Mouse (Mus musculus): ENCODE results near the gene Rasgef1b. TPM values are rescaled to one million over a fixed set of nuclear protein-coding genes. Genes with fewer than 3 reads are reported as not detected.

Gene Rasgef1b
- polyA plus RNA-seq, 1 experiment from 2014 or later: 124 TPM

DNA sequence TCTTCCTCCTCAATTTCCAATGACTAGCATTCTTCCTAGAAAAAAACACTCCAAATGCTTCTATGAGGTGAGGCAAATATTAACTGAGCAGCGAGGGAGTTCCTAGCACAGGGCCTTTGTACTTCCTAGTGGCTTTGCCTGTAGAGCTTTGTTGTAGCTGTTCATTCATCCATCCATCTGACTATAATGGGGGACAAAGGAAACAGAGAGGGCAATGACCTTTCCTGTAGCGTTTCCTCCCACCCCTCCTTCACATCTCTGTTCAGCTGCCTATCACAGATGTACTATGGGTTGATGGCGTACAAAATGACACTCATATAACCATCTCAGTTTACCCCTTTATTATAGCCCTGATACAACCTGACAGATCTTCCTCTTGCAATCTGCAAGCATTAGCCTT, 337.3 kb downstream of the Rasgef1b start:
- Histone ChIP-seq H3K79me2 (ENCODE audit: inconsistent target) (no peaks in the 10 kb centered on the region), H3K27ac (no peak overlapping the region), H3K4me3 (ENCODE audit: inconsistent target) (no peak overlapping the region), H3K36me3 (ENCODE audit: inconsistent target) (no peaks in the 10 kb centered on the region)
- 90% methylated on average over 3 of the region's 3 CpGs for WGBS (ENCODE audit: missing documents)

DNA sequence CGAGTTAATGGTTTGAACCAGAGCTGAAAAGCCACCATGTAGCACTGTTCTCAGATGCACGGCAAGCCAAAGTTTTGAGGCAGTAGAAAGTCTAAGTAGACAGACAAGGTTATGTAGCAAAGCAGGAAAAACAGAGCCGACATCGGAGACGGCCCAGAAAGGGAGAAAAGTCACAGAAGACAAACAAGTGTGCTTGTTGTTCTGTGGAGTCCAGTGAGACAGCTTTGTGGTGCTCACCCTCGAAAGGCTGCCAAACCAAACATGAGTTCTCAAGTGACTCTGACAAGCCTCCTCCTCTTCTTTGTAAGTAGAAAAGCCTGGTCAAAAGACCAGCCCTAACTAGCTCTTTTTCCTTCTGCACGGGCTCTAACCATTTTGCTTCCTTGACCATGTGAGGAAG, 338.1 kb downstream of the Rasgef1b start:
- Histone ChIP-seq H3K36me3 (ENCODE audit: inconsistent target) (no peaks in the 10 kb centered on the region), H3K79me2 (ENCODE audit: inconsistent target) (no peaks in the 10 kb centered on the region), H3K4me3 (ENCODE audit: inconsistent target) (no peak overlapping the region), H3K27ac (no peak overlapping the region)
- 98% methylated on average over 7 of the region's 7 CpGs for WGBS (ENCODE audit: missing documents)

DNA sequence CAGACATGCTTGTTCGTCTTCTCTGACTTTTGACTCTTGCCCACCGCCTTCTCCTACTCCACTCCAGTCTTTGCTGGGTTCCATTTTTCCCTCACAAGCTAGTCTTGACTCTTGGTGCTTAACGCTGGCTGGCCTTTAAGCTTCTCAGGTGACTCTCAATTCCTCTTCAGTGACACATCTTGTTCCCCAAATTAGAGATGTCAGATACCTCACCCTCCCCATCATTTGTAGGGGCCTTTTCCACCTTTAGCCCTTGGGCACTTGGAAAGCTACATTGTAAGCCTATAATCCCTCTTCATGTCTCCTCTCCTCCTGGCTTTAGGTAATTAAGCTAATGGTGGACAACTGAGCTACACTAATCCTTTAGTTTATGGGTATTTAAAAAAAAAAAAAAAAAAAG, 338.6 kb downstream of the Rasgef1b start:
- H3K36me3 ChIP-seq (ENCODE audit: inconsistent target): no peaks in the 10 kb centered on the region
- no peak overlapping the region for H3K4me3 ChIP-seq (ENCODE audit: inconsistent target)
- no peak overlapping the region for H3K27ac ChIP-seq
- 96% methylated on average over 3 of the region's 3 CpGs for WGBS (ENCODE audit: missing documents)
- no peaks in the 10 kb centered on the region for H3K79me2 ChIP-seq (ENCODE audit: inconsistent target)

- Histone ChIP-seq H3K36me3 (ENCODE audit: inconsistent target) (no peaks in the 10 kb centered on the region), H3K79me2 (ENCODE audit: inconsistent target) (no peaks in the 10 kb centered on the region), H3K27ac (no peak overlapping the region), H3K4me3 (ENCODE audit: inconsistent target) (no peak overlapping the region)
- 94% methylated on average over 10 of the region's 10 CpGs for WGBS (ENCODE audit: missing documents)
These were observed 340.1 kb downstream of the Rasgef1b start for GRCm38 (mm10) chr5:99388585-99389250.

DNA sequence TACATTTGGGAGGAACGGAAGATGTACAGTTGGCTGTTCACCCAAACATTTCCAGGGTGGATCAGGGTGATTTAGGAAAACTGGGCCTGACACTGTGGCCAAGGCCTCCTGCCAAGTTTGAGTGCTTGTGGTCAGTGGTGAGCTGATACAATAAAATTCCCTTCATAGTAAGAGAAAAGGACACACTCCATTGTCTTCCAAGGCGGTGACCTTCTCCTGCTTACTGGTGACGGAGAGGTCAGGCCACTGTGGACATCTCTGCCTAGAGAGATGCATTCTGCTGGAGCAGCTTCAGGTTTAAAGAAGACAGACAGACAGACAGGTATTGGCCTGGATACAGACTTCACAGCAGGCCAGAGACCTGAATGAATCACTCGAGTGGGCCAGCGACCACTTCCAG, 340.7 kb downstream of the Rasgef1b start:
- Histone ChIP-seq H3K79me2 (ENCODE audit: inconsistent target) (no peaks in the 10 kb centered on the region), H3K27ac (no peak overlapping the region)
- 92% methylated on average over 5 of the region's 5 CpGs for WGBS (ENCODE audit: missing documents)

GRCm38 (mm10) chr5:99387185-99387981, 341.5 kb downstream of the Rasgef1b start:
- 90% methylated on average over 17 of the region's 17 CpGs for WGBS (ENCODE audit: missing documents)
- H3K79me2 ChIP-seq (ENCODE audit: inconsistent target): no peaks in the 10 kb centered on the region
- H3K27ac ChIP-seq: no peak overlapping the region
- H3K4me3 ChIP-seq (ENCODE audit: inconsistent target): no peak overlapping the region
- no peaks in the 10 kb centered on the region for H3K36me3 ChIP-seq (ENCODE audit: inconsistent target)

More for the DNA sequence above, 340.7 kb downstream of the Rasgef1b start:
- H3K36me3 ChIP-seq (ENCODE audit: inconsistent target): no peaks in the 10 kb centered on the region
- H3K4me3 ChIP-seq (ENCODE audit: inconsistent target): no peak overlapping the region

- H3K79me2 ChIP-seq (ENCODE audit: inconsistent target): no peaks in the 10 kb centered on the region
- no peaks in the 10 kb centered on the region for H3K36me3 ChIP-seq (ENCODE audit: inconsistent target)
- H3K4me3 ChIP-seq (ENCODE audit: inconsistent target): no peak overlapping the region
- WGBS (ENCODE audit: missing documents): 92% methylated on average over 14 of the region's 14 CpGs
- no peak overlapping the region for H3K27ac ChIP-seq
These were observed 342.5 kb downstream of the Rasgef1b start for GRCm38 (mm10) chr5:99386246-99386845.

DNA sequence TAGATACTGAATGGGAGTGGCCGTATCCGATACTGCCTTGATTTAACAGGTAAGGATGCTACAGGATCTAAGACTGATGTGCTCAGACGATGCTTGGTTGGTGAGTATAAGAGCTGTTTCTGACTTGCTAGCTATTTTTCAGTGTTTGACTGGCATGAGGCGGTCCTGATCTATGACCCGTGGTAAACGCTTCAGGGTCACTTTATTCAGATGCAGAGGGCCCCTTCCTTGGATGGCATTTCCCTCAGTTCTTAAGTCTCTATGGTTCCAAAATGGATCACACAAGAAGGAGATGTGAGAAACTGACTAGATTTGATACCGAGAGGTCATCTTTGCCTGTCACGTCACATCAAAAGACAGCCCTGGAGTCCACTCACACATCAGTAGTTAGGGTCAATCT, 343.1 kb downstream of the Rasgef1b start:
- Histone ChIP-seq H3K79me2 (ENCODE audit: inconsistent target) (no peaks in the 10 kb centered on the region), H3K27ac (no peak overlapping the region)
- WGBS (ENCODE audit: missing documents): 98% methylated on average over 8 of the region's 8 CpGs

DNA sequence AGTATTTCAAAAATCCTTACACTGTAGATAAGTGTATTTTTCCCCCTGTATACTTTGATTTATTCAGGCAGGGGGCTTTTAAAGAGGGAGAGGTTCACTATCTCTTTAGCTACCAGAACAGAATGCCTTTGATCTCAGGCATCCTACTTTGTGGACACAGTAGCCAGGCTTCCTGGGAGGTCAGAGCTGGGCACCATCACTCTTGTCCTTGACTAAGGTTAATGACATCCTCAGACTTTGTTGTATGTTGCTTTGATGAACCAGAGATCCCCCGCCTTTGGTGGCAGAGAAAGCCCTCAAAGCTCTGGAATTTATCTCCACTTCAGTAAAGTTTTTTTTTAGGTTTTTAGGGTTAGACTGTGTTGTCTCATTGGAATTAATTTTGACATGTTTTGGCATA, 343.8 kb downstream of the Rasgef1b start:
- 93% methylated on average over 1 of the region's 1 CpGs for WGBS (ENCODE audit: missing documents)
- Histone ChIP-seq H3K36me3 (ENCODE audit: inconsistent target) (no peaks in the 10 kb centered on the region), H3K27ac (no peak overlapping the region), H3K4me3 (ENCODE audit: inconsistent target) (no peak overlapping the region), H3K79me2 (ENCODE audit: inconsistent target) (no peaks in the 10 kb centered on the region)

More for the DNA sequence above, 343.1 kb downstream of the Rasgef1b start:
- H3K4me3 ChIP-seq (ENCODE audit: inconsistent target): no peak overlapping the region
- H3K36me3 ChIP-seq (ENCODE audit: inconsistent target): no peaks in the 10 kb centered on the region

- Histone ChIP-seq H3K36me3 (ENCODE audit: inconsistent target) (no peaks in the 10 kb centered on the region), H3K27ac (no peak overlapping the region), H3K4me3 (ENCODE audit: inconsistent target) (no peak overlapping the region), H3K79me2 (ENCODE audit: inconsistent target) (no peaks in the 10 kb centered on the region)
- 92% methylated on average over 13 of the region's 13 CpGs for WGBS (ENCODE audit: missing documents)
These were observed 345.0 kb downstream of the Rasgef1b start for GRCm38 (mm10) chr5:99383783-99384281.

DNA sequence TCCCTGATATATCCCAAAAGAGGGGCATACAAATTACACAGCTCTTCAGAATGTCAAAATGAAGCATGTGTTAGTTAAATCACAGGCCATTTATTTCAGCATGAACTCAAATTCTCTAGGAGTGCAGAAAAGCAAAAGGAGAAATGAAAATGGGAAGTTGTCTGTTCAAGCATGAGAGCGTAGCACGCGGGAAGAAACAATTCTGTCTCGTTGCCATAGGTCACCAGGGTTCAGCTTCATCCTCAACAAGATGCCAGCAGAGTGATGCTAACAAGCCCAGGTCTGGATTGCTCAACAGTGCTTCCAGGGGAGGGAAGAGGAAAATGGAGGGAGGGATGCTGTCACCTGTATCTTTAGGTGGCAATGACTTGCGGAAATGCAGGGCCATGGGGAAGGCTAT, 346.1 kb downstream of the Rasgef1b start:
- Histone ChIP-seq H3K4me3 (ENCODE audit: inconsistent target) (no peak overlapping the region), H3K36me3 (ENCODE audit: inconsistent target) (no peaks in the 10 kb centered on the region), H3K27ac (peak overlapping the region; percentile 97), H3K79me2 (ENCODE audit: inconsistent target) (no peaks in the 10 kb centered on the region)
- WGBS (ENCODE audit: missing documents): 20% methylated on average over 5 of the region's 5 CpGs

DNA sequence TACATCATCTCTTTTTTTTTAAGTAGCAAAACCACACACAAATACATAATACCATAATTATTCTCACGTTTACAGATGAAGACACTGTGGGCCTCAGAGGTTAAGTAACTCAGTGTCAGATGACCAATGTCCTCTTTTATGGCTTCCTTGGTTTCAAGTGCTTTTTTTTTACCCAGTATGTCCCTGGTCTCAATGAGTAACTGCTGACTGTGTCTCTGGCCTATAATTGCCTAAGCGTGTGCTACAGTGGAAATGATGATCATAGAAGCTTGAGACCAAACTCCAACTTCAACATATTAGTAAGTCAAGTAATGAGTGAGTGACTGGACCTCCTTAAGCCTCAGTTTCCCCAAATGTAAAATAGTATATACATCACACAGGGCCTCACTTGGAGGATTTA, 347.2 kb downstream of the Rasgef1b start:
- peak overlapping the region; percentile 97 for H3K27ac ChIP-seq
- no peaks in the 10 kb centered on the region for H3K36me3 ChIP-seq (ENCODE audit: inconsistent target)
- WGBS (ENCODE audit: missing documents): 27% methylated on average over 2 of the region's 2 CpGs
- H3K79me2 ChIP-seq (ENCODE audit: inconsistent target): no peaks in the 10 kb centered on the region
- no peak overlapping the region for H3K4me3 ChIP-seq (ENCODE audit: inconsistent target)

GRCm38 (mm10) chr5:99380882-99381281, 348.0 kb downstream of the Rasgef1b start:
- H3K36me3 ChIP-seq (ENCODE audit: inconsistent target): no peaks in the 10 kb centered on the region
- no peaks in the 10 kb centered on the region for H3K79me2 ChIP-seq (ENCODE audit: inconsistent target)
- peak overlapping the region; percentile 97 for H3K27ac ChIP-seq
- no peak overlapping the region for H3K4me3 ChIP-seq (ENCODE audit: inconsistent target)
- 93% methylated on average over 9 of the region's 9 CpGs for WGBS (ENCODE audit: missing documents)

GRCm38 (mm10) chr5:99380166-99380565, 348.7 kb downstream of the Rasgef1b start:
- Histone ChIP-seq H3K36me3 (ENCODE audit: inconsistent target) (no peaks in the 10 kb centered on the region), H3K27ac (peak overlapping the region; percentile 97), H3K4me3 (ENCODE audit: inconsistent target) (no peak overlapping the region), H3K79me2 (ENCODE audit: inconsistent target) (no peaks in the 10 kb centered on the region)
- 90% methylated on average over 9 of the region's 12 CpGs for WGBS (ENCODE audit: missing documents)

All from macrophage (primary cell).